Mouse (Mus musculus): ENCODE results near the gene Plekha5. TPM values are rescaled to one million over a fixed set of nuclear protein-coding genes. Genes with fewer than 3 reads are reported as not detected.
"Not testable (repeated sequence)": the region's sequence is repeated elsewhere in the genome, so short reads cannot be mapped to it uniquely, and the experiment has no call there.

The Plekha5 gene
- total and polyA plus RNA-seq, 2 experiments from 2014 or later: 15.9 to 32.0 TPM

DNA sequence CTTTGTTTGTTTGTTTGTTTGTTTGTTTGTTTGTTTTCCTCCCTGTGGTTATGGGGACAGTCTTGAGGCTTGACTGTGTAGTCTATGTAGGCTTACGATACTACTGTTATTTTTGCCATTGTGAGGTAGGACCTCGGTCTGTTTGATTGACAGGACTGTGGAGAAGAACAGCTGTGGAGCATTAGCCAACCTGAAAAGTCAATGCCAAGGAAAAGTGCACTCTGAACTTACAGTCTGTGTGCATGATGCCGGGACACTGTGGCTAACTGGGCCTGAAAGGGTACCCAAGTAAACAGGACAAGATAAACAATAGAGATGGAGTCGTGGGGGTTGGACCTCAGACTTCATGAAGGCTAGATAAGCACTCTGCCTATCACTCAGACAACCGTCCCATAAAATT lies 98.0 kb downstream of the Plekha5 start:
- Histone ChIP-seq H3K36me3 (ENCODE audit: insufficient read depth) (peaks cover 4% of the 10 kb centered on the region; the same call in 1 of the 2 replicates), H3K4me3 (ENCODE audit: low read depth, low read length) (no peak overlapping the region), H3K9ac (no peak overlapping the region), H3K9me3 (ENCODE audit: low read length) (no peaks in the 10 kb centered on the region), H3K27me3 (ENCODE audit: insufficient read depth, low read length) (no peaks in the 10 kb centered on the region), H3K27ac (ENCODE audit: low read depth, low read length) (no peak overlapping the region), H3K4me1 (ENCODE audit: insufficient read depth) (no peaks in the 10 kb centered on the region; the same call in 1 of the 2 replicates), H3K4me2 (ENCODE audit: low read depth) (no peak overlapping the region)
- ATAC-seq (no peak), DNase-seq (no peak)
- no peak for TF ChIP-seq CTCF (IDR thresholded peaks at IDR 0.05; ENCODE audit: low read depth)
- WGBS: 68% methylated on average over 5 of the region's 5 CpGs

DNA sequence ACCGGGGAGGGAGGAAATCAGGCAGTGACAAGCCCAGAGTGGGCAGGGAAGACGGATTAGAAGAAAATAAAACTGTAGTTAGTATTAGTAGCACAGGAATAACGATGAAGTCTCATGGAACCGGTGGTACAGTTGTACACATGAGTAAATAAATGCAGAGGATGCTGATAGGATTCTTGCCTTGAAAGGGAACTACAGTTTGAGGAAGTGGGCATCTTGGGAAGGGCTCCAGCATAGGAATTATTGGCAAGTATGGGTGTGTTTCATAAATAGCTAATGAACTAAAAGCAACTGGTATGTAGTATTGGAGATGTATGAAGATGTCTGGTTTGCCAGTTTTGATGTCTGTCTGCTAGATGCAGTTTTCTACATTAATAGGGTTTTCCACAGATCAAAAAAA lies 99.7 kb downstream of the Plekha5 start:
- no peaks in the 10 kb centered on the region; the same call in 1 of the 2 replicates for H3K4me1 ChIP-seq (ENCODE audit: insufficient read depth)
- no peak overlapping the region for H3K4me2 ChIP-seq (ENCODE audit: low read depth)
- H3K9ac ChIP-seq: no peak overlapping the region
- no peak overlapping the region for H3K4me3 ChIP-seq (ENCODE audit: low read depth, low read length)
- no peak for TF ChIP-seq CTCF (IDR thresholded peaks at IDR 0.05; ENCODE audit: low read depth)
- H3K27ac ChIP-seq (ENCODE audit: low read depth, low read length): no peak overlapping the region
- no peak for DNase-seq
- 78% methylated on average over 4 of the region's 4 CpGs for WGBS
- no peak for ATAC-seq
- H3K36me3 ChIP-seq (ENCODE audit: insufficient read depth): peaks cover 10% of the 10 kb centered on the region
- H3K27me3 ChIP-seq (ENCODE audit: insufficient read depth, low read length): no peaks in the 10 kb centered on the region
- no peaks in the 10 kb centered on the region for H3K9me3 ChIP-seq (ENCODE audit: low read length)

GRCm38 (mm10) chr6:140528414-140528813 lies 104.6 kb downstream of the Plekha5 start:
- H3K4me3 ChIP-seq (ENCODE audit: low read depth, low read length): no peak overlapping the region
- no peaks in the 10 kb centered on the region for H3K27me3 ChIP-seq (ENCODE audit: insufficient read depth, low read length)
- 88% methylated on average over 6 of the region's 6 CpGs for WGBS
- no peak overlapping the region for H3K9ac ChIP-seq
- DNase-seq (no peak), ATAC-seq (no peak)
- TF ChIP-seq CTCF (IDR thresholded peaks at IDR 0.05; ENCODE audit: low read depth): no peak
- H3K4me1 ChIP-seq (ENCODE audit: insufficient read depth): no peaks in the 10 kb centered on the region
- no peaks in the 10 kb centered on the region for H3K9me3 ChIP-seq (ENCODE audit: low read length)
- no peak overlapping the region for H3K27ac ChIP-seq (ENCODE audit: low read depth, low read length)
- peaks cover 18% of the 10 kb centered on the region for H3K36me3 ChIP-seq (ENCODE audit: insufficient read depth)
- H3K4me2 ChIP-seq (ENCODE audit: low read depth): no peak overlapping the region

DNA sequence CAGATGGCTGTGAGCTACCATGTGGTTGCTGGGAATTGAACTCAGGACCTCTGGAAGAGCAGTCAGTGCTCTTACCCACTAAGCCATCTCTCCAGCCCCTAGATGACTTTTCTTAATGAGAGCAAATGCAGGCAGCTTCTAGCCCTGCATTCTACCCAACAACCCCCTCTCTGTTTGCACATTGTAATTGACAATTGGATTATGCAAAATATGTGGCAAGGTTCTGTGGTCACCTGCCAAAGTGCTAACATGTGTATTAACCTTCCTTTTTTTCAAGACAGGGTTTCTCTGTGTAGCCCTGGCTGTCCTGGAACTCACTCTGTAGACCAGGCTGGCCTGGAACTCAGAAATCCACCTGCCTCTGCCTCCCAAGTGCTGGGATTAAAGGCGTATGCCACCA lies 109.0 kb downstream of the Plekha5 start:
- H3K27me3 ChIP-seq (ENCODE audit: insufficient read depth, low read length); H3K27ac ChIP-seq (ENCODE audit: low read depth, low read length); DNase-seq; H3K4me1 ChIP-seq (ENCODE audit: insufficient read depth); H3K4me3 ChIP-seq (ENCODE audit: low read depth, low read length); H3K4me2 ChIP-seq (ENCODE audit: low read depth); H3K9me3 ChIP-seq (ENCODE audit: low read length); H3K9ac ChIP-seq; ATAC-seq: not testable (repeated sequence)
- peaks cover 28% of the 10 kb centered on the region for H3K36me3 ChIP-seq (ENCODE audit: insufficient read depth)
- 100% methylated on average over 1 of the region's 1 CpGs for WGBS

DNA sequence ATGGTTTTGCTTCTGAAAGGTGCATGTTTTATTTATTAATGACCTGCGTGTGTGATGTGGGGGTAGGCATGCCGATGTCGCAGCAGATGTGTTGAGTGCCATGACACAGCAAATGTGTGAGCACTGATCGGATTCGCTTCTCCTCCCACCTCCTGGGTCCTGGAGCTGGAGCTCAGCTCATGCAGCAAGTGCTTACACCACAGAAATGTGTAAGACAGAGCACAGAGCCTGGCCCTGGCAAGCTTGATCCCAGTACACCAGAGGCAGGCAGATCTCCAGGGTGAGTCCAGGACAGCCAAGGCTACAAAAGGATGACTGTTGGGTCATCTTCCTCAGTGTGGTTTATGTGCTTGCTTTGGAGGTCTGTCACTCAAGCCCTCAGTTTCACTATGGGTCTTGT lies 109.8 kb downstream of the Plekha5 start:
- Histone ChIP-seq H3K4me3 (ENCODE audit: low read depth, low read length) (no peak overlapping the region), H3K4me2 (ENCODE audit: low read depth) (no peak overlapping the region), H3K9me3 (ENCODE audit: low read length) (no peaks in the 10 kb centered on the region), H3K27me3 (ENCODE audit: insufficient read depth, low read length) (no peaks in the 10 kb centered on the region), H3K9ac (no peak overlapping the region), H3K27ac (ENCODE audit: low read depth, low read length) (no peak overlapping the region), H3K4me1 (ENCODE audit: insufficient read depth) (no peaks in the 10 kb centered on the region), H3K36me3 (ENCODE audit: insufficient read depth) (peaks cover 25% of the 10 kb centered on the region)
- ATAC-seq: no peak
- no peak for DNase-seq
- TF ChIP-seq CTCF (IDR thresholded peaks at IDR 0.05; ENCODE audit: low read depth): no peak
- WGBS: 93% methylated on average over 5 of the region's 5 CpGs

GRCm38 (mm10) chr6:140535504-140535903 lies 111.7 kb downstream of the Plekha5 start:
- no peaks in the 10 kb centered on the region for H3K4me1 ChIP-seq (ENCODE audit: insufficient read depth)
- peaks cover 31% of the 10 kb centered on the region for H3K36me3 ChIP-seq (ENCODE audit: insufficient read depth)
- no peaks in the 10 kb centered on the region for H3K9me3 ChIP-seq (ENCODE audit: low read length)
- no peak overlapping the region for H3K27ac ChIP-seq (ENCODE audit: low read depth, low read length)
- no peak for ATAC-seq
- WGBS: 86% methylated on average over 8 of the region's 8 CpGs
- no peaks in the 10 kb centered on the region for H3K27me3 ChIP-seq (ENCODE audit: insufficient read depth, low read length)
- no peak for DNase-seq
- no peak overlapping the region for H3K4me3 ChIP-seq (ENCODE audit: low read depth, low read length)
- TF ChIP-seq CTCF (IDR thresholded peaks at IDR 0.05; ENCODE audit: low read depth): no peak
- no peak overlapping the region for H3K9ac ChIP-seq
- no peak overlapping the region for H3K4me2 ChIP-seq (ENCODE audit: low read depth)

DNA sequence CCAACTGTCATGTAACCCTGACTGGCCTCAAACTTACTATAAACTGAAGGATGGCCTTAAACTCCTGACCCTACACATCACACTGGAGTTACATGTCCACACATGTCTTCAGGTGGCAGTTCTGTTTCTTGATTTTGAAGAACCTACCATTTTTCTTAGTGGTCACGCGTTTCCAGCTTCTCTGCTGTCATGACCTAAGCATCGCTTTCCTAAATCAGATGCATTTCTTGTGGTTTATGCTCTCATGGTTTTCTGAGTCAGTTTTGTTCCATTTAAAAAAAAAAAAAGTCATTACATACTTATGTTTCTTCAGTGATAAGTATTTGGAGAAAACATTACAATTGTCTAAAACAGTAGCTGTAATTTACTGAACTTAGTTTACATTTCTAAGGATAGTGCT lies 118.1 kb downstream of the Plekha5 start:
- no peak for TF ChIP-seq CTCF (IDR thresholded peaks at IDR 0.05; ENCODE audit: low read depth)
- no peaks in the 10 kb centered on the region for H3K27me3 ChIP-seq (ENCODE audit: insufficient read depth, low read length)
- H3K9me3 ChIP-seq (ENCODE audit: low read length): no peaks in the 10 kb centered on the region
- no peak overlapping the region for H3K4me3 ChIP-seq (ENCODE audit: low read depth, low read length)
- H3K4me1 ChIP-seq (ENCODE audit: insufficient read depth): no peaks in the 10 kb centered on the region
- H3K4me2 ChIP-seq (ENCODE audit: low read depth): no peak overlapping the region
- DNase-seq: no peak
- 97% methylated on average over 3 of the region's 3 CpGs for WGBS
- peaks cover 30% of the 10 kb centered on the region; the same call in 1 of the 2 replicates for H3K36me3 ChIP-seq (ENCODE audit: insufficient read depth)
- no peak overlapping the region for H3K27ac ChIP-seq (ENCODE audit: low read depth, low read length)
- no peak for ATAC-seq
- H3K9ac ChIP-seq: no peak overlapping the region

Data from forebrain, postnatal 0 days (tissue).